Mouse (Mus musculus) small intestine, adult 2 months (tissue): ENCODE measurements at regions not wholly inside any gene's neighbourhood (a gene's known extent, or its start where the extent isn't known, plus 50 kb on each side); places are given as distances from the start of the nearest gene placed in this dataset.

Experiments used
- CTCF ChIP-seq: fragments of 200-500 bp; IDR thresholded peaks from 2 replicates; pipeline ENCODE4 v1.5.1; 2012; ENCODE audit warnings: low read depth, mild to moderate bottlenecking, control low read depth, inconsistent platforms, low read length, moderate library complexity, mixed read lengths; ENCODE audit not compliant: insufficient replicate concordance, insufficient read length; ENCODE audit errors: extremely low read depth
- POLR2A ChIP-seq: fragments of 200-500 bp; IDR thresholded peaks from 2 replicates; pipeline ENCODE4 v1.6.1; 2012; ENCODE audit warnings: low read depth, mild to moderate bottlenecking, control low read depth, inconsistent platforms, low read length, moderate library complexity

DNA sequence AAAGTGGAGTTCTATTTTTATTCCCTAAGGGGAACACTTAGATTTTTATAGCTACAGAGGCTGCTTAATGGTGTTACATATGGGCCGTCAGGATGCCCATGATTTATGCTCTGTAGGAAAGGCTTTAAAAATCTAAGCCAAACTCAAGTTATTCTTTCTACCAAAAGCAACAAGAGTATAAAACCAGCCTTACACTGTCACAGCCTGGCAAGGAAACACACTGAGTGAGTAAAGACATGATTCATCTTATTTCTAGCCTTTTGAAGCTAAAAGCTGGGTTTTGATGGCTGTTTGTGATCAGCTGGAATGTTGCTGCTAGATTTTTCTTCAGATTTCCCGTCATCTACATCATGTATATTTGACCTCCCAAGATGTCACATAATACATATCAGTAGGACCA lies 3359.9 kb upstream of the Gm7489 start:
- TF ChIP-seq POLR2A, result no peak
- TF ChIP-seq CTCF, result no peak
